Mouse (Mus musculus) left cerebral cortex, postnatal 25 days (tissue): ENCODE measurements around the gene Stra6. TPM values are rescaled to one million over a fixed set of nuclear protein-coding genes. Genes with fewer than 3 reads are reported as not detected.
A peak's percentile ranks its signal among the peaks of the same experiment; 100 is the strongest.

Source experiments
- DNase-seq, 2 experiments: peaks; one replicate each; pipeline ENCODE4 v3.0.0; 2022; ENCODE audit warnings: low spot score in 2 of 2, mixed read lengths in 1 of 2
- intact Hi-C: fragments of 180-260 bp; cut with DNase I; formaldehyde crosslinking; loops from one replicate; pipeline ENCODE4 v1.15.1; 2025
- total RNA-seq, 2 experiments: library from RNA; stranded (reverse); gene quantifications; 2 replicates each; pipeline ENCODE4 v1.2.3; 2021

The Stra6 gene
- total RNA-seq, 2 experiments from 2014 or later, result 7.2 to 8.7 TPM

- DNase-seq, result no peak
- intact Hi-C loops, result loop anchor here (5.0 kb wide), 1 partner anchor 52 kb away; no protein-coding TSS in a partner anchor
These were observed 51.8 kb downstream of the Stra6 start for GRCm38 (mm10) chr9:58115297-58115925.

GRCm38 (mm10) chr9:58116024-58116651, 52.5 kb downstream of the Stra6 start:
- peak in 1 of 2 experiments; percentile 43 for DNase-seq
- intact Hi-C loops, result loop anchor here (5.0 kb wide), 1 partner anchor 51 kb away; no protein-coding TSS in a partner anchor

DNA sequence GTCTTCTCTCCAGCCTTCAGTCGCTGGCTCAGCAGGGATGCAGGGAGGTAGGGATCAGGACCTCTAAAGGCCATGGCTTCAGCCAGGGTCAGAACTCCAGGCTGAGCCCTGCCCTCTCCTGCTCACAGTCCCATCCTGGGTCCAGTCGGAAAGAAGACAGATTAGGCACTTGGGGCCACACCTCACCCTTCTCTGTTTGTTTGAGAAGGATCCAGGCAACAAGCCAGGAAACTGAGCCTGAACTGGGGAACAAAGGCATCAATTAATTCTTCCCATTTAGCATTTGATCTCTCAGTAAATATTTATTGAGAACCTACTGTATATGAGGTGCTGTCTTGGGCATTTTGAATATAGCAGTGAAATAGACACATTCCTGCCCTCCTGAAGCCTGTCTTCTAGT, 55.1 kb downstream of the Stra6 start, which contains the start of gene Ccdc33:
Gene Ccdc33 (minus strand): TSS at position 153 of the 400 bp plus-strand sequence.
- DNase-seq, result no peak
- intact Hi-C loops, result loop anchor here (5.0 kb wide), 1 partner anchor 49 kb away; no protein-coding TSS in a partner anchor

DNA sequence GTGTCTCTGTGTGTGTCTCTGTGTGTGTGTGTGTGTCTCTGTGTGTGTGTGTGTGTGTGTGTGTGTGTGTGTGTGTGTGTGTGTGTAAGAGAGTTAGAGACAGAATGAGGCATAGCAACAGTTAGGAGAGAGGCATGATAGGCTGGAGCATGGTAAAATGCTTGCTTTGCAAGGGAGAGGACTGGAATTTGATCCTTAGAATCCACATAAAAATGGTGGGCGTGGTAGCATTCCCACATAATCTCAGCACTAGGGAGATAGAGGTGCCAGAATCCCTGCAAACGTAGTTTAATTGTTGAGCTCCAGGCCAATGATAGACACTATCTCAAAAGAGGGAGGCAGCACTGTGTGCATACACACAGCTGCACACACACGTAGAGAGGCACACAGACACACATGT, 61.5 kb downstream of the Stra6 start:
- no peak for DNase-seq
- intact Hi-C loops, result no loop called here

DNA sequence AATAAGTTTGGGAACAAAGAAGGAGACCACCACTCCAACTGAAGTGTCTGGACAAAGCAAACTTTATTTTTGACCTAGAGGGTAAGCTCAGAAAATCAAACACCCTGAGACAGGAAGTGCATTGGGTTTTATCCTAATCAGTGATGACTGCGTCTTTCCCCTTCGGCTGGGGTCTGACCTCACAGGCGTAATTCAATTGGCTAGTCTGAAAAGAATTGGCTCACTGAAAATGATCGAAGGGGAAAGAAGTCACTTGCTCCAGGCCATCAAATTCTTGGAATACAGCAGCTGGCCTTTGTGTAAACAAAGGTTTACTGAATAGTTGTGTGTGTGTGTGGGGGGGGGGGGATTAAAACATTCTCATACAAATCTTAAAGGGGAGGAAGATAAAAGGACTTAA, 62.2 kb downstream of the Stra6 start:
- intact Hi-C loops, result no loop called here
- no peak for DNase-seq

GRCm38 (mm10) chr9:58128926-58129413, 65.4 kb downstream of the Stra6 start:
- intact Hi-C loops, result no loop called here
- DNase-seq, result no peak

GRCm38 (mm10) chr9:58129508-58129907, 65.9 kb downstream of the Stra6 start:
- intact Hi-C loops, result no loop called here
- DNase-seq, result no peak

DNA sequence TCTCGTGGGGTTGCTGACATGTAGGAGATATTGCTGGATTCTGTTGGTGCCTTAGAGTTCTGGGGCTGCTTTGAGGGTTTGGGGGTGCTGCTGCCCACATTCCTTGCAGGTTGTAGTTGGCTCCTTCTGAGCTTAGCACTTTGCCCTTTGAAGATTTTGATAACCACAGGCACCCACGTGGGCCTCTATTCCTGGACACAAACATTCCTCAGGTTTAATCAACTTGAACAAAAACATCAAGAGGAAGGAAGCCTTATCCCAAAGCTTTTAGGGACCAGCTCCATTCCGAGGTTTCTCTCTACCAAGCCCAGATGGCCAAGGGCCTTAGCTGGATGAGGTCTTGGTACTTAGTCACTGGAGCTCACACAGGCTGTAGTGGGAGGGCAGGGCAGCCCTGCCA, 67.3 kb downstream of the Stra6 start:
- DNase-seq, result no peak
- intact Hi-C loops, result no loop called here

DNA sequence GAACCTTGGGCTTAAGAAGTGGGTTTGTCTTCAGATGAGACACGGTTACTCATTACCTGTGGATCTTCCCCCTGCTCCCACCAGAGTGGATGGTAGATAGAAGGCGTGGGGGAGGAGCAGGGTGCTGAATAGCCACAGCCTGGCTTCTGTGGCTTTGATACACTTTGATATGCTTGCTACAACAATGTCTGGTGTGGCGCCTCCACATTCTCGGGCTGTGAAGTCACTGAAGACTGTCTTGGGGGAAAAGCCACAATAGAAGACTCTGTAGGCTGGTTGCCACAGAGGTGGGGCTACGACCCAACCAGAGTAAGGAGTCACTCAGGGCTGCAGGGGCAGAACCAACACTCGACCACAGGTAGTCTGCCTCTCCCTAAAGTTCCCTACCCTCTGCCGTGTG, 68.1 kb downstream of the Stra6 start:
- intact Hi-C loops, result no loop called here
- DNase-seq, result no peak

GRCm38 (mm10) chr9:58133893-58134884, 70.6 kb downstream of the Stra6 start:
- intact Hi-C loops, result no loop called here
- DNase-seq, result no peak

- DNase-seq, result no peak
- intact Hi-C loops, result no loop called here
These were observed 71.3 kb downstream of the Stra6 start for GRCm38 (mm10) chr9:58134906-58135305.

DNA sequence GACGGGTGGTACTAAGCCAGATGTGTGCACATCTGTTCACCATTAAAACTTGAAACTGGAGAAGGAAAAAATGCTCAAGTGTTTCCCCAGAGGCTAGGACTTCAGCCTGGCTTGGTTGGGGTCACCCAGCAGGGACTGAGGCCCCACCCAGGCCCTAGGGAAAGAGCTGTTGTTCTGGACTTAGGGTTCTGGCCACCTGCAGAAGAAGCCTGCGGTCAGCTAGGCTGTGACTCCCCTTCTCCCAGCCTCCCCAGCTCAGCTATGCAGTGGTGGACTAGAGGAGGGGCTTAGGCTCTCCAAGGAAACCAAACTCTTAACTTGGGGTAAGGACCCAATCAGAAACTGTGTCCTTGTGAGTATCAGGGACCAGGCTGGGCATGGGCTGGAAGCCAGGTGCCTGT, 72.3 kb downstream of the Stra6 start:
- intact Hi-C loops, result no loop called here
- no peak for DNase-seq

- intact Hi-C loops, result no loop called here
- peak; percentile 37 to 61 for DNase-seq
These were observed 76.4 kb downstream of the Stra6 start for GRCm38 (mm10) chr9:58139947-58140346.

DNA sequence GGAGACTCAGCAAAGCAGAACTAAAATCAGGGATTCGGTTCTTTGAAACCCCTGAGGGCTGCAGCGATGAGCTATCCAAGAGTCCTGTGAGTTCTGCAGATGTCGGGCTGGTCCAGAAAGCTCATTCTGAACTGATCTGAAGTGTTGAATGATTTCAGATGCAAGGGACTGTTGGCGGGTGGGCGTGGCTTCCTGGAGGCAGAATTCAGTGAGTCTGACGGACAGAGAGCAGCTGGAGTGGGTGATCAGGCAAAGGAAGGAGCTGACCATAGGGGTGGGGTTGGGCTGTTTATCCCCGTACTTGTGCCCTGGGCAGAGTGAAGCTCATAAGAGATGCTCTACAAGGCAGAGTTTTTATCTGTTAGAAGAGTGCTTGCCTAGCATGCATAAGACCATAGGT, 79.8 kb downstream of the Stra6 start:
- DNase-seq, result no peak

GRCm38 (mm10) chr9:58144664-58145063, 81.1 kb downstream of the Stra6 start:
- intact Hi-C loops, result no loop called here
- DNase-seq, result no peak

More for the DNA sequence above, 79.8 kb downstream of the Stra6 start:
- intact Hi-C loops, result no loop called here

DNA sequence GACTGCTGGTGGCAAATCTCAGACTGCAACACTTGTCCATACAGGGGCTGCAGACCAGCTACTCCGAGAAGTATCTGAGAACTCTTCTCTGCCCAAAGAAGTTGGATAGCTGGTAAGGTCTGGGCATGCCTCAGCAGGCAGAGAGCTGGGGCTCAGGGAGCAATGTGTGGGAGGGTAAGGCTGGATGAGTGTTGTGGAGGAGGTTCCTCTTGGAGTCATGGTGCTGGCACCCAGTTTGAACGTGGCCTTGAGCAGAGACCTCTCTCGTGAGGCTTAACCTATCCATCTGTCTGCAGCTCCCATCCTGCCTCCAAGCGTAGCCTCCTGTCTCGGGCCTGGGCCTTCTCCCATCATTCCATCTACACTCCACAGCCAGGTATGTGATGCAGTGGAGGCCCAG, 81.8 kb downstream of the Stra6 start:
- DNase-seq, result no peak
- intact Hi-C loops, result no loop called here

DNA sequence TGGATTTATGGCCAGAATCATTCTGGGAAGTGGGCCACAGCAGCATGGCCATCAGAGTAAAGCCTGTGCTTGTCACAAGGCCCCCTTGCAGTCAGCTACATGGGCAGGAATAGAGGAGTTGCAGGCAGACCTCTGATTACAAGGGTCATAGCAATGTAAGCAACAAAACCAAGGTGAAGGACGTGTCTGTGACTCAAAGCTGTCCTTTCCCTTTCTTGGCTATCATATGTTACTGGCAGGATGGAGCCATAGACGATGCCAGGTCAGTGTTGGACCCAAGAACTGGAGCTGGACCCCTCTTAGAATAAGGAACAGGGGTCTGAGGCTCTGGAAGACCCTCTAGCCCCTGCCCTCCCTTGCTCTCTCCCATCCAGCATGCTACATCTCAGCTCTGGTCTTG, 85.2 kb downstream of the Stra6 start:
- intact Hi-C loops, result no loop called here
- no peak for DNase-seq

DNA sequence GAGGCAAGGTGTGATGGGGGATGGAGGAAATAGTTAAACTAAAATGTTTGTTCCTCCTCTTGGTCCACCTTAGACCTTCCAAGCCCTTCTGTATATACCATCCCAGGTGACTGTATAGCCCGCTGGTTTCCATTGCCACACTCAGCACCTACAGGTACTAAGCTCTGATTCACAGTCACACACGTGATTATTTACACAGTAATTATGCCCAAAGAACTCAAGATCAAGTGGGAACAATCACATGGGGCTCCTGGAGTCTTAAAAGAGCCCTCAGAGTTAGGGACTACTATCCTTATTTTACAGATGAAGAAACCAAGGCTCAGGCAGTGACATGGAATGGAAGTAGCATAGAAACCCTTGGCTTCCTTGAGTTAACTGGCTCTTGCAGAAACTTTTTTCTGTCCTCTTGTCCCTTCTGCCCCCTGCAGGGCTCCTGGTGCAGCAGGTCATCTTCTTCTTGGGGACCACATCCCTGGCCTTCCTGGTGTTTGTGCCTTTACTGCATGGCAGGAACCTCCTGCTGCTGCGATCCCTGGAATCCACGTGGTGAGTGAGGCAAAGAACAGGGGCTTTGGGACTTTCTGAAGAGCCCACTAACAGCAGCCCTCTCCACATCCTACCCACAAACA, 87.3 kb downstream of the Stra6 start:
- DNase-seq, result no peak
- intact Hi-C loops, result no loop called here

DNA sequence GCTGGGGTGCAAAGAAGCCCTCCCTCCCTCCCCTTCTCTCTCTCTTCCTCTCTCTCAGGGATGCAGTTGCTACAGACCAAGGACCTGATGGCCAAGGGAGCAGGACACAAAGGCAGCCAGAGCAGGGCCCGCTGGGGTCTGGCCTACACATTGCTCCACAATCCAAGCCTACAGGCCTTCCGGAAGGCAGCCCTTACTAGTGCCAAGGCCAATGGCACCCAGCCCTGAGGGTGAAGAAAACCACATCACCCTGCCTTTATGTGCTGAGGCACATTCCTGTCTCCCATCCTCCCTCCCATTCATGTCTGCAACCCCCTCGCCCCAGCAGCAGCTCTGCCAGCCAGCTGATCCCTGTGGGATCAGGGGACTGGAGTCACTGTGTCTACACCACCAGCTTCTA, 89.5 kb downstream of the Stra6 start:
- intact Hi-C loops, result no loop called here

DNA sequence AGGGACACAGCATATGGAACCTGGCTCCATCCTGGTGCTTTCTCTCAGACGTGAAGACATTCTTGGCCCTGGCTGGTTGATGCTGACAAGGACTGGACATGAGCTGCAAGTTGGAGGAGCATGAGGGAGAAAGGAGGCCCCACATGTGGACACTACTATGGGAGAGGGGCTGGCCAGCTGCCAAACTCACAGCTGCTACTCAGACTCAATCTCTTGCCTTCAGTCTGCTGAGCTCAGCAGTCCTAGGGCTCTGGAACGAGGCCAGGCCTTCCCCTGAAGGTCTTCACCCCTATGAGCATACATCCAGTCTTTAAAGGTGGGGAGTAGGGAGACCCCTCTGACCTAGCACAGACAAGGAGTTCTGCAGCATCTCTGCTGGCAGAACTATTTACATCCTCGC, 91.8 kb downstream of the Stra6 start:
- intact Hi-C loops, result no loop called here
- DNase-seq, result peak in 1 of 2 experiments; percentile 27

More for the DNA sequence above, 89.5 kb downstream of the Stra6 start:
- no peak for DNase-seq
